Mouse (Mus musculus) heart, postnatal 25 days (tissue): ENCODE measurements around the gene Erc2. TPM values are rescaled to one million over a fixed set of nuclear protein-coding genes. Genes with fewer than 3 reads are reported as not detected.

Experiments
- DNase-seq: peaks from one replicate; pipeline ENCODE4 v3.0.0; 2022; ENCODE audit warnings: low spot score
- intact Hi-C: fragments of 180-260 bp; cut with DNase I; formaldehyde crosslinking; loops from one replicate; pipeline ENCODE4 v1.15.1; 2025
- total RNA-seq, 2 experiments: library from RNA; stranded (reverse); gene quantifications; 2 replicates each; pipeline ENCODE4 v1.2.3; 2021

Erc2 gene
- total RNA-seq, 2 experiments from 2014 or later: 0.68 to 0.98 TPM

DNA sequence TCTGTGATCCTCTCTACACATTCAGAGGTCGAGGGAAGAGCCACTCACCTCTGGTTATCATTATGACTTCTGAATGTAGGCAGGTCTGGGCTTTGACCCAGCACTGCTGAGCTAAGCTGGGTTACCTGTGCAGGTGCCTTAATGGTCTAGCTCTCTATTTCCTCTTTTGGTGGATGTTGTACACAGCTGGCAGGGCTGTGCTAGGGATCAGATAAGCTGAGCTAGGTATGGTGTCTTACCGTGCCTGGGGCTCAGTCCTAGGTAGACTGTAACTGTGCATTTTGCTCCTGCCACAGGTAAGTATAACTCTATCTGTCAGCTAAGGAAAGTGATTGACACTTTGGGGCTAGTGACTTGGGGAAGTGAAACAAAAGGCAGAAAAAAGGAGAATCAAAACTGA lies 701.0 kb downstream of the Erc2 start:
- intact Hi-C loops: no loop called here
- no peak for DNase-seq

- intact Hi-C loops: no loop called here
- DNase-seq: no peak
These were observed 701.5 kb downstream of the Erc2 start for GRCm38 (mm10) chr14:28323727-28324126.

- DNase-seq: no peak
- intact Hi-C loops: no loop called here
These were observed 704.2 kb downstream of the Erc2 start for GRCm38 (mm10) chr14:28326456-28326855.

- DNase-seq: no peak
- intact Hi-C loops: no loop called here
These were observed 706.3 kb downstream of the Erc2 start for GRCm38 (mm10) chr14:28328512-28328911.

DNA sequence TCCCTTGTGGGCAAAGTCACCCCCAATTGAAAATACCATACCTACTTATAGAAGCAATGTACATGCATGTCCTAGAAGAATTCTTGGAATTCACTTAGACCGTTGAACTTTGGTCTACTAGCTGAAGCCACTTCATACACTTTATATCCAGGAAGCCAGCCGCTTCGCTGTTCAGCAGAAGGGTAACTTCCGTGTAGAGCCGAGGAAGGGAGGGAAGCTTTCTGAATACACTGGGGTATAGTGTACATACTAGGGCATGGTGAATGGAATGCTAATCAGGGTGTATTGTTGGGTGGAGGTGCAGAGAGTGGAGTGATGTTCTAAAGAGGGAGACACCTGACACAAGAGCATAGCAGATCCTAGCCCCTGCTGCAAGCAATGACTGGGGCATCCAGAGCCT lies 708.9 kb downstream of the Erc2 start:
- no peak for DNase-seq
- intact Hi-C loops: no loop called here

- intact Hi-C loops: no loop called here
These were observed 710.2 kb downstream of the Erc2 start for GRCm38 (mm10) chr14:28332351-28332953.

DNA sequence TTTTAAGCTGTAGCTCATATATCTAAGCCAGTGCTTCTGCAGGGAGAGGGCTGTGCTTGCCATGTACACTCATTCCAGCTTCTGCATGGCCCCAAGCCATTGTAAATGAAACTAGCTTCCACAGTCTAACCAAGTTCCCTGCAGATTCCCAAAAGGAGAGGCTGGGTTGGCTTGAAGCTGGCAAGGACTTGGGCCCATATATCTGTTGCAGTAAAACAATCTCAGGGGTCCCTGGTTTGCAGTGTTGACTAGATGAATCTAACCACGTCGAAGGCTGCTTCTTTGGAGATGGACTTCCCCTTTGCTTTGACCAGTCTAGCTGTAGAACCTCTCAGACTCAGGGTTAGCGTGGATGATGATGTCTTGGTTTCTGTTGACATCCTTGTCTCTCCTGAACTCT lies 716.9 kb downstream of the Erc2 start:
- intact Hi-C loops: no loop called here
- DNase-seq: no peak

More at GRCm38 (mm10) chr14:28332351-28332953, 710.2 kb downstream of the Erc2 start:
- DNase-seq: no peak

DNA sequence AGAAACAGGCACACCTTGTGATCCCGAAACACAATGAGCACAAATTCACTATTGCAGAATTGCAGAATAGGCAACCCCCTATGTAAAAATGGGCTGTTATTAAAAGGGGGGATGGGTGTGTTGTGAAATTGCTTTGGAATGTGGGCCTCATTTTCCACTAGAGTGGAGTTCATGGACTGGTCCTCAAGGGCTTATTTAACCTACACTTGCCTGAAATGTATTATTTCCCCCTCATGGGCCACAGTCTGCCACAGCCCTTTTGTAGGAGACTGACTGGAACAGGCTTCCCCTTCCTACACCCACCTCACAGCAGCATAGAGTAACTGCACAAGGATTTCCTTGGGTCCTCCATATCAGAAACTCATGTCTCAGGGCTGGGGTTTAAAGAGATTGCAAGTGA lies 726.9 kb downstream of the Erc2 start:
- DNase-seq: no peak
- intact Hi-C loops: no loop called here

DNA sequence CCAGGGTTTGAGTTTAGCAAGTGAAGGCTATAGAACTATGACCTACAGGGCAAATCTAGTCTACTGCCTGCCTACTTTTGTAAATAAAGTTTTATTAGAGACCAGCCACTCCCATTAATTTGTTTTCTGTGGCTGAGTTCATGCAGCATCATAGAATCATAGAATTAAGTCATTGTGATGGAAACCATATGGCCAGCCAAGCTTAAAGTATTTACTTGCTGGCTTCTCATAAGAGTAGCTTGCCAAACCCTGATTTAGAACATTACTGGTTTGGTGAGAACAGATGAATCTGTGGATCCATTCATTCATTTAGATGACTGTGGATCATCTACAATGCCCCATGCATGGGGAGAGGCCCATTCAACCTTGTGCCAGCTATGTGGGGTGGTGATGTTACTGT lies 733.8 kb downstream of the Erc2 start:
- intact Hi-C loops: no loop called here
- no peak for DNase-seq

- DNase-seq: no peak
- intact Hi-C loops: no loop called here
These were observed 737.3 kb downstream of the Erc2 start for GRCm38 (mm10) chr14:28359502-28359901.

- DNase-seq: no peak
- intact Hi-C loops: no loop called here
These were observed 737.8 kb downstream of the Erc2 start for GRCm38 (mm10) chr14:28359983-28360382.

- DNase-seq: no peak
- intact Hi-C loops: no loop called here
These were observed 740.1 kb downstream of the Erc2 start for GRCm38 (mm10) chr14:28362336-28362735.

DNA sequence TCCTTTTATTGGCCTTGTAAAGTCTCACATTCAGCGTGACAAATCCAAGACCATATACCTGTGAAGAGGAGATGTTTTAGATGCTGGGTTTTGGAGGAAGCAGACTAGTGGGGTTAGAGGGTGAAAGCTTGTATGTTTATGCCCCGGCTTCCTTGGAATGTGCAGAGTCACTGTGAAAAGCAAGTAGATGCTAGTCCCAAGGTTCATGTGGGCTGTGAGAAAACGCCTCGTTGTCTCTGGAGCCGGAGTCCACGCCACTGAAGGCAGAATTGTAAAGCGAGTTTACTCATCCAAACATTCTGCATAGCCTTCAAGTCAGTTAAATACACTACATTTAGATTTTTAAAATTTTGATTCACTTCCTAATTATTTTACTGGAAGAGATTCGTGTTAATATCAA lies 748.5 kb downstream of the Erc2 start:
- no peak for DNase-seq
- intact Hi-C loops: no loop called here

GRCm38 (mm10) chr14:28371651-28372050 lies 749.4 kb downstream of the Erc2 start:
- intact Hi-C loops: no loop called here
- no peak for DNase-seq

- intact Hi-C loops: no loop called here
- peak; percentile 1 for DNase-seq
These were observed 753.4 kb downstream of the Erc2 start for GRCm38 (mm10) chr14:28375642-28376091.

- DNase-seq: no peak
- intact Hi-C loops: no loop called here
These were observed 754.1 kb downstream of the Erc2 start for GRCm38 (mm10) chr14:28376208-28376805.

- no peak for DNase-seq
- intact Hi-C loops: no loop called here
These were observed 755.3 kb downstream of the Erc2 start for GRCm38 (mm10) chr14:28377519-28377918.

DNA sequence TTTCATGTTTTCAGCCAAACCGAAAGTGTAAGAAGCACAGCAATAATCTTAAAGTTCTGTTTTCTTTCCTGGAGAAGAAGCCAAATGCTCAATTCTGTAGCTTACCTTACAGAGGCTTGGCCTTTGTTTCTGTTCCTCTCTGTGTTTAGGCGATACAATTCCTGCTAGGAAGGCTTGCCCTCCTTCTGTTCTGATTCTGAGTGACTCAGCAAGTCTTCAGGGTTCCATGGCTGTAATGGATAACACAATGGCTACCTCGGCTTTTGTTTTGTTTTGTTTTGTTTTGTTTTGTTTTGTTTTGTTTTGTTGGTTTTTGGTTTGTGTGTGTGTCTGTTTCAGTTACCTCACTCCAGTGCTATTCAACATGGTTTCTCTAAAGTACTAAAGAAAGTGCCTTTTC lies 757.9 kb downstream of the Erc2 start:
- intact Hi-C loops: no loop called here
- no peak for DNase-seq

DNA sequence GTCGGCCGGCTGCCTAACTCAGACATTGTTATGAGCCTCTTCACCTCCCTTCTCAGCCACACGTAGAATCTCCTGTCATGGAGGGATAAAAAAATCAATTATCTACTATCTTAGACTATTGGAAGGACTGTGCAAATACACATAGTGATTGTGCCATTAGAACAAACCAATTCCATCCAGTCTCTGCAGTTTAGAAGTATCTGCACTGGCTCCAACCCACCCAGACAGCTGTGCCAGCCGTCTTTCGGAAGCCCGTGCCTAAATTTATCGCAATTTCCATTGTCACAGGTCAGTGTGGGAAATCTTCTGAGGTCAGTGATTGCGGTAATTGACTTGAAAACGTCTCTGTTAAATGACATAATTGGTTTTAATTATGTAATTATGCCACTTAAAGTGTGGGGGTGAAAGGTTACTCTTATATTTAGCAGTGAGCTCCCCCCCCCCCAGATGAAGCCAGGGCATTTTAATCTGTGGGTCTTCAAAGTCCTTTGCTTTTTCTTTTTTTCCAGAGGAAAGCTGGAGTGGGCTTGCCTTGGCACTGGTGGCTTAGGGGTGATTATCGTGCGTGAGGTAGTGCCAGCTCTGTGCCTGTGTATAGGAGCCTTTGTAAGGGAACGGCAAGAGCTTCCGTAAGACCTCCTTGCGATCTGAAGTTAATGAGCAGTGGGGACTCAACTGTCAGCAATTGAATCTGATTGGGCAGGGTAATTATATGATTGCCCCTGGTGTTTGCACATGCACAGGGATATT lies 759.7 kb downstream of the Erc2 start:
- intact Hi-C loops: no loop called here
- DNase-seq: no peak

- intact Hi-C loops: no loop called here
- DNase-seq: no peak
These were observed 764.8 kb downstream of the Erc2 start for GRCm38 (mm10) chr14:28386815-28387607.

- DNase-seq: no peak
- intact Hi-C loops: no loop called here
These were observed 776.7 kb downstream of the Erc2 start for GRCm38 (mm10) chr14:28398915-28399314.
